Mouse (Mus musculus): ENCODE data around the gene Fto.

GRCm38 (mm10) chr8:91562600-91562999 is 249.3 kb downstream of the Fto start:
- TF ChIP-seq CTCF (IDR thresholded peaks at IDR 0.05; ENCODE audit: borderline replicate concordance, insufficient read depth, low read depth, low read length) (no peak), POLR2A (IDR thresholded peaks at IDR 0.05; ENCODE audit: borderline replicate concordance, insufficient read depth, low read length) (no peak)
